Mouse (Mus musculus): ENCODE results near the gene Itsn1. TPM values are rescaled to one million over a fixed set of nuclear protein-coding genes. Genes with fewer than 3 reads are reported as not detected.

Gene Itsn1
- polyA plus RNA-seq, 1 experiment from 2014 or later = 55.2 TPM

GRCm38 (mm10) chr16:91871188-91871587, 142.1 kb downstream of the Itsn1 start:
- 97% methylated on average over 6 of the region's 6 CpGs for WGBS
- Histone ChIP-seq H3K27ac (no peak overlapping the region), H3K27me3 (no peaks in the 10 kb centered on the region), H3K4me2 (no peak overlapping the region), H3K9me3 (no peaks in the 10 kb centered on the region), H3K9ac (no peak overlapping the region), H3K4me3 (no peak overlapping the region), H3K36me3 (peaks cover 63% of the 10 kb centered on the region), H3K4me1 (replicated peaks) (peaks cover 10% of the 10 kb centered on the region)
- no peak for ATAC-seq (ENCODE audit: low FRiP score)

GRCm38 (mm10) chr16:91873695-91874094, 144.6 kb downstream of the Itsn1 start:
- H3K36me3 ChIP-seq = peaks cover 53% of the 10 kb centered on the region
- no peak for ATAC-seq (ENCODE audit: low FRiP score)
- no peaks in the 10 kb centered on the region for H3K9me3 ChIP-seq
- no peak overlapping the region for H3K4me2 ChIP-seq
- H3K4me3 ChIP-seq = no peak overlapping the region
- H3K4me1 ChIP-seq (replicated peaks) = peaks cover 10% of the 10 kb centered on the region
- H3K9ac ChIP-seq = no peak overlapping the region
- no peak overlapping the region for H3K27ac ChIP-seq
- no peaks in the 10 kb centered on the region for H3K27me3 ChIP-seq
- 86% methylated on average over 3 of the region's 3 CpGs for WGBS

- Histone ChIP-seq H3K4me3 (no peak overlapping the region), H3K36me3 (peaks cover 50% of the 10 kb centered on the region), H3K4me2 (no peak overlapping the region), H3K27ac (peak overlapping the region; percentile 44), H3K9me3 (no peaks in the 10 kb centered on the region), H3K4me1 (replicated peaks) (peaks cover 10% of the 10 kb centered on the region), H3K27me3 (no peaks in the 10 kb centered on the region), H3K9ac (no peak overlapping the region)
- 77% methylated on average over 4 of the region's 4 CpGs for WGBS
- ATAC-seq (ENCODE audit: low FRiP score) = no peak
Measured at GRCm38 (mm10) chr16:91875567-91876344, 146.7 kb downstream of the Itsn1 start.

DNA sequence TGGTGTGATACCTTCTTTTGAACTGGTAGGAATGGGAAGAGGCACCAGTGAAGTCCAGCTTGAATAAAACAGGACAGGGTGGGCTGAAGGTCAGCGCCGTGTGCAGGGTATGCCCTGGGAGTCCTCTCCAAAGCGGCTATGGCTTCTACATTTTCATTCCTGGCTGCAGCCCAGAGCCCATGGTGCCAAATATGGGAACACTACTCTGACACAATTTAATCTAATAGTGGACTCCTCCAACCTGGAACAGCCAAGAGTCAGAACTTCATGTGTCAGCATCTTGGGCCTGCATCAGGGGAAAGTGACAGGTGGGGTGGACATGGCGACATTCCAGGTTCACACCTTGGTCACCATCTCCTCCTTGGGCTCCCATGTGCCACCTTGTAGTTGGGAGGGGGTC, 147.4 kb downstream of the Itsn1 start:
- H3K36me3 ChIP-seq = peaks cover 50% of the 10 kb centered on the region
- 93% methylated on average over 4 of the region's 4 CpGs for WGBS
- no peak for ATAC-seq (ENCODE audit: low FRiP score)
- no peak overlapping the region for H3K4me3 ChIP-seq
- H3K27me3 ChIP-seq = no peaks in the 10 kb centered on the region
- H3K9me3 ChIP-seq = no peaks in the 10 kb centered on the region
- no peak overlapping the region for H3K9ac ChIP-seq
- H3K4me1 ChIP-seq (replicated peaks) = peaks cover 10% of the 10 kb centered on the region
- peak overlapping the region; percentile 44; the same call in 1 of the 2 replicates for H3K27ac ChIP-seq
- H3K4me2 ChIP-seq = no peak overlapping the region

DNA sequence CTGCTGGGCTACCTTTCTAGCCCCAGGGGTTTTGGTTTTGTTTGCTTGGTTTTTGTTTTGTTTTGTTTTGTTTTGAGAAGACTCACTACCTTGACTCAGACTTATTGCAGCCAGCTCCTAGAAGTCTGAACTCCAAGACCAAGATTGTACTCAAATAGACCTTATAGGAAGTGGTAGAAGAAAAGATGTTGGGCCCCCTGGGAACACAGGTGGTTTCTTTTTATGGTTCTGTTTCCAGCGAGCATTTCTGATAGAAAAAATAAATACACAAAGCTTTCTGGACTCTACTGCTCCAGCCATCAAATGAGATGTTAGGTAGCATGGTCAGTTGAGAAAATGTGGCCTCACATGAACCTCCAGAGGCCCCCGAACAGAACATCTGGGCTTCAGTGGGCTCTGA, 150.0 kb downstream of the Itsn1 start:
- 80% methylated on average over 2 of the region's 2 CpGs for WGBS
- no peak overlapping the region for H3K9ac ChIP-seq
- H3K4me2 ChIP-seq = no peak overlapping the region
- peaks cover 41% of the 10 kb centered on the region for H3K36me3 ChIP-seq
- ATAC-seq (ENCODE audit: low FRiP score) = no peak
- H3K9me3 ChIP-seq = no peaks in the 10 kb centered on the region
- H3K27ac ChIP-seq = no peak overlapping the region
- H3K4me1 ChIP-seq (replicated peaks) = peaks cover 10% of the 10 kb centered on the region
- H3K4me3 ChIP-seq = no peak overlapping the region
- H3K27me3 ChIP-seq = no peaks in the 10 kb centered on the region

DNA sequence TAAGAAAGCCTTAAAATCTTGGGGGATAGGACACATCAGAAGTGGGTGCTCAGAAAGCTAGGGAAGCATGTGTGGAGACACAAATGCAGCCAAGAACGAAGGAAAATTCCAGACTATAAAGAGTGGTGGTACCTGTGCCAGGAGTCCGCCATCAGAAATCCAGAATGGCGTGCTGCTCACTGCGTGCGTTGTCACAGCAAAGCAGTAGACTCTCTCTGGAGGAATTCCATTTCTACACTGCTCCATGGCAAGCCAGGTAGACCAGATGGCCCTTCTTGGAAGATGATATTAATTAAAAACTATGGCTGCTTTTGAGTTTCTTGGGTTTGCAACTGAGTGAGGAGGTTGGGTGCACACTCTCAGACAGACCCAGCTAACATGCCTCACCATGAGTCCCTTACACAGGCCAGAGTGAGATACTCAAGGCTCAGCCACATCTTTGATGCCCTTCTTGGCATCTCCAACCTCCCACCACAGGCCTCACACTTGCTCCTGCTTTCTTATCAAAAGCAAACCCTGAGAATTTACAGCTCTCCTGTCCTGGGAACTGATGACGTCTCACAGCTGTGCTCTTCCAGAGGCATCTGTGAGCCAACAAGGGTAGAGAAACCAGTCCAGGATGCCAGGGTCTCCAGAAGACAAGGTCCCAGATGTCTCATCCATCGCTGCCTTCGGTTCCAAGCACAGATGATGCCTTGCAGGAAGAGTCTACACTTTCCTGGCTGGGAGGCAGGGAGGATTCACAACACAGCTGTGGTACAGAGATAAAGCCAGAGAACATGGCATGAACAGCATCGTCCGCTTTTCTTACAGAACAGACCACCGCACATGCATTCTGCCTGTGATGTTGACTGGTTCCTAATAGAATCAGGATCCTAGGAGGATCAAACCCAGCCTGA, 152.0 kb downstream of the Itsn1 start:
- peaks cover 36% of the 10 kb centered on the region for H3K36me3 ChIP-seq
- no peak overlapping the region for H3K9ac ChIP-seq
- no peak overlapping the region for H3K4me3 ChIP-seq
- no peak overlapping the region for H3K4me2 ChIP-seq
- no peaks in the 10 kb centered on the region for H3K27me3 ChIP-seq
- peaks cover 10% of the 10 kb centered on the region for H3K4me1 ChIP-seq (replicated peaks)
- WGBS = 97% methylated on average over 11 of the region's 11 CpGs
- H3K9me3 ChIP-seq = no peaks in the 10 kb centered on the region
- no peak for ATAC-seq (ENCODE audit: low FRiP score)
- no peak overlapping the region for H3K27ac ChIP-seq

GRCm38 (mm10) chr16:91882168-91882859, 153.2 kb downstream of the Itsn1 start:
- Histone ChIP-seq H3K36me3 (peaks cover 35% of the 10 kb centered on the region), H3K4me1 (replicated peaks) (peaks cover 10% of the 10 kb centered on the region), H3K9ac (no peak overlapping the region), H3K4me2 (no peak overlapping the region), H3K27ac (no peak overlapping the region), H3K9me3 (no peaks in the 10 kb centered on the region), H3K4me3 (no peak overlapping the region), H3K27me3 (no peaks in the 10 kb centered on the region)
- ATAC-seq (ENCODE audit: low FRiP score) = no peak
- WGBS = 78% methylated on average over 9 of the region's 9 CpGs

DNA sequence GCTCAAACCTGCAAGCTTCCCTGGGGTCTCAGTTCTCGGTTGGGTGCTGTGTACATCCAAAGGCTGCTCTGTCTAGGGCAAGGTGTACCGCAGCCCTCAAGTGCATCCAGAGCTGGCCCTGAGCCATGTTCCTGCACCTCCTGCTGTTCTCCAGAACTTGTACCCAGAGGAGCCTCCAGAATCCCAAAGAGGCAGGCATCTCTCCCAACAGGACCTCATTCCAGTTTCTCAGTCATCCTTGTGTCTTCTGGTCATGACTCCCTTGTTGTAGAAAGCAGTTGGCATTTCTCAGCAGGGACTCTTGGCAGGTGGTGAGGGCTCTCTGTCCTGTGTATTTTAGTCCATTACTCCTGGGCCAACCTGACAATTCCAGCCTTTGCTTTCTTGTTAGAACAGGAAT, 154.6 kb downstream of the Itsn1 start:
- Histone ChIP-seq H3K27me3 (no peaks in the 10 kb centered on the region), H3K4me3 (no peak overlapping the region), H3K27ac (no peak overlapping the region), H3K36me3 (peaks cover 45% of the 10 kb centered on the region), H3K4me2 (no peak overlapping the region), H3K9ac (no peak overlapping the region), H3K9me3 (no peaks in the 10 kb centered on the region), H3K4me1 (replicated peaks) (peaks cover 10% of the 10 kb centered on the region)
- ATAC-seq (ENCODE audit: low FRiP score) = no peak
- 76% methylated on average over 2 of the region's 2 CpGs for WGBS

DNA sequence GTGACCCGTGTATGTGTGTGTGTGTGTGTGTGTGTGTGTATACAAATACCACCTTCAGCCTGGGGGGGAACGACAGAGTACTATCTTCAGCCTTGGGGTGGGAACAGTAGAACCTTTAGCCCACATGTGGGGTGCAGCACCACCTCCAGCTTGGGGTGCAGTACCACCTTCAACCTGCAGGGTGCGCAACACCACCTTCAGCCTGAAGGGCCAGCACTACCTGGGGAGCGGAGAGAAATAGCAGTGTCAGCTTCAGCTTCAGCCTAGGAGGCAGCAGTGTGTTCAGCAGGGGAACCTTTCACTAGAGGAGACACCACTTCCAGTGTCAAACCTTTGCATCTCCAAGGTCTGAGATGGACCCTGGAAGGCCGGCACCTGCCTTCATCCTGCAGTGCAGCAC, 155.1 kb downstream of the Itsn1 start:
- Histone ChIP-seq H3K9ac (no peak overlapping the region), H3K4me1 (replicated peaks) (peaks cover 10% of the 10 kb centered on the region), H3K27me3 (no peaks in the 10 kb centered on the region), H3K27ac (no peak overlapping the region), H3K4me3 (no peak overlapping the region), H3K4me2 (no peak overlapping the region), H3K9me3 (no peaks in the 10 kb centered on the region), H3K36me3 (peaks cover 49% of the 10 kb centered on the region)
- ATAC-seq (ENCODE audit: low FRiP score) = no peak
- 55% methylated on average over 5 of the region's 5 CpGs for WGBS

GRCm38 (mm10) chr16:91885389-91886122, 156.5 kb downstream of the Itsn1 start:
- no peak overlapping the region for H3K9ac ChIP-seq
- peaks cover 38% of the 10 kb centered on the region for H3K36me3 ChIP-seq
- no peak overlapping the region for H3K4me3 ChIP-seq
- 0 out of 2 replicates have a peak, but pooled peaks have one; percentile 27 for ATAC-seq (ENCODE audit: low FRiP score)
- 7% methylated on average over 19 of the region's 19 CpGs for whole genome bisulfite sequencing
- no peaks in the 10 kb centered on the region for H3K9me3 ChIP-seq
- H3K4me2 ChIP-seq = peak overlapping the region; percentile 29; the same call in 1 of the 2 replicates
- H3K27me3 ChIP-seq = no peaks in the 10 kb centered on the region
- peak overlapping the region; percentile 70 for H3K27ac ChIP-seq
- peaks cover 14% of the 10 kb centered on the region for H3K4me1 ChIP-seq (replicated peaks)

- Histone ChIP-seq H3K4me2 (no peak overlapping the region), H3K9ac (no peak overlapping the region), H3K9me3 (no peaks in the 10 kb centered on the region), H3K27me3 (no peaks in the 10 kb centered on the region), H3K4me3 (no peak overlapping the region), H3K27ac (no peak overlapping the region), H3K36me3 (peaks cover 45% of the 10 kb centered on the region), H3K4me1 (replicated peaks) (peaks cover 14% of the 10 kb centered on the region)
- WGBS = 88% methylated on average over 3 of the region's 3 CpGs
- ATAC-seq (ENCODE audit: low FRiP score) = no peak
Measured at GRCm38 (mm10) chr16:91888368-91888767, 159.3 kb downstream of the Itsn1 start.

All from hindbrain, embryonic 13.5 days (tissue).